Mouse (Mus musculus) forebrain, embryonic 14.5 days (tissue): ENCODE results near the gene Gm5089. TPM values are rescaled to one million over a fixed set of nuclear protein-coding genes. Genes with fewer than 3 reads are reported as not detected.
"Not testable (repeated sequence)": the region's sequence is repeated elsewhere in the genome, so short reads cannot be mapped to it uniquely, and the experiment has no call there.

Experiments
- ATAC-seq: fragments of 200-750 bp; cut with Nextera tagmentation; 2 replicates; pipeline ENCODE4 v1.8.0; 2017; ENCODE audit warnings: mild to moderate bottlenecking, moderate library complexity
- DNase-seq: peaks from one replicate; pipeline ENCODE4 v3.0.0-alpha.2; 2015; ENCODE audit warnings: low spot score
- H3K27ac ChIP-seq: fragments of 300-500 bp; sonication (generic); 2 replicates; pipeline ENCODE4 v1.5.1; 2014; ENCODE audit warnings: low read depth, mild to moderate bottlenecking, control low read depth, low read length, moderate library complexity
- H3K27me3 ChIP-seq: fragments of 300-500 bp; sonication (generic); replicated peaks from 2 replicates; pipeline ENCODE4 v1.6.1; 2014; ENCODE audit warnings: low read length, control low read depth, mixed read lengths; ENCODE audit not compliant: control insufficient read depth, insufficient read depth
- H3K36me3 ChIP-seq: fragments of 300-500 bp; sonication (generic); 2 replicates; pipeline ENCODE4 v1.6.1; 2014; ENCODE audit warnings: low read length, control low read depth; ENCODE audit not compliant: control insufficient read depth, insufficient read depth
- H3K4me1 ChIP-seq: fragments of 300-500 bp; sonication (generic); 2 replicates; pipeline ENCODE4 v1.6.1; 2014; ENCODE audit warnings: antibody characterized with exemption, low read length, control low read depth; ENCODE audit not compliant: control insufficient read depth, insufficient read depth
- H3K4me2 ChIP-seq: fragments of 300-500 bp; sonication (generic); 2 replicates; pipeline ENCODE4 v1.6.1; 2014; ENCODE audit warnings: mild to moderate bottlenecking, control low read depth, low read length
- H3K4me3 ChIP-seq: fragments of 300-500 bp; sonication (generic); 2 replicates; pipeline ENCODE4 v1.5.1; 2014; ENCODE audit warnings: low read depth, low read length, control low read depth
- H3K9ac ChIP-seq: fragments of 300-500 bp; sonication (generic); 2 replicates; pipeline ENCODE4 v1.6.1; 2014; ENCODE audit warnings: mild to moderate bottlenecking, low read length, control low read depth, moderate library complexity
- H3K9me3 ChIP-seq: fragments of 300-500 bp; sonication (generic); replicated peaks from 2 replicates; pipeline ENCODE4 v1.6.1; 2016; ENCODE audit warnings: low read length, control low read depth, mixed read lengths; ENCODE audit not compliant: control insufficient read depth
- WGBS: fragments of 180-500 bp; shearing (Covaris S2); extraction: QIAGEN DNeasy Blood & Tissue Kit; methylation state at CpG from one replicate; pipeline ENCODE4 v1.1.7; 2014; 5-methylcytosine and 5-hydroxymethylcytosine counted together
- polyA plus RNA-seq: library from polyadenylated mRNA; unstranded; fragments of >200 nt; fragmentation: Nextera tagmentation; extraction: Ambion mirVana; gene quantifications from 2 replicates; pipeline ENCODE4 v1.2.1, GENCODE M21; 2014

Gm5089 gene
- polyA plus RNA-seq, 1 experiment from 2014 or later: 0.33 TPM

DNA sequence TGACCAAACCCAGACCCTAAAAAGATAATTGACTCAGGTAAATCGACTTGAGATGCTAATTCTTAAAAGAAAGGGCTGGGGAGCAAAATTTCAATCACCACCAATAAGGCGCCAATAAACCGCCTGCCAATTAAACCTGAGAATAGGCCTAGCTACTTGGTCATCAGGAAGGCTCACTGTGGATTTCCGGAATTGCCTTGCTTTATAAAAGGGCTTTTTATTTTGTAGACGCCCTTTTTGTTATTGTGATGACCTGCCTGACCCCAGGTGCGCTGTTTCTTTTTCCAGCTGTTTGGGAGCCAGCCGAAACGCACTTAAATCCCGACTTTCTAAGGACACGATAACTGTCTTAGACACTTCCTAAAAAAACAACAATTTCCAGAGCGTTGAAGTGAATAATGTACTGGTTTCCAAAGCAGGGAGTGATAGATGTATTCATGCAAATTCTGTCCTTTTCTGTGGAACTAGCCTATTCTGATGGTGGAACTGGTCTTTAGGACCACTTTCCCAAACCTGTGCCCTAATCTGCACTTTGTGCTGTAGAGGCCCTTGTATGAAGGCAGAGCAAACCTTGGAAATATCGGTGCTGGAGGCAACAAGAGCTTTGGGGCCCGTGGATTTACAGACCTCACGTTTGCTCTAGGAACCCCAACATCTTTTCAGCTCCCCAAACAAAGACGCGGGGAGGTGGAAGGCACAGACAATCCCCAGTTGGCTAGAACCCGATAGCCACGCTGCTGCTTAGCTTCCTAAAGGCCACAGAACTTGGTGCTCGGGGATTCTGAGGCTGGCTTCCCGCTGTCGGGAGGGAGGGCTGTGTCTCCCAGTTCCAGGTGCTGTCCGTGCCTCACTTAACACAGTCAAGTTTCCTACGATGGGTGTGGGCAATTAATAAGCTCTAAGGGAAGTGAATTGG lies 17.3 kb upstream of the Gm5089 start:
- ATAC-seq (no peak), DNase-seq (peak; percentile 43)
- Histone ChIP-seq H3K9me3 (no peaks in the 10 kb centered on the region), H3K27me3 (peaks cover 42% of the 10 kb centered on the region), H3K4me2 (peak overlapping the region; percentile 49), H3K9ac (peak overlapping the region; percentile 60), H3K4me3 (peak overlapping the region; percentile 9; the same call in 1 of the 2 replicates), H3K36me3 (no peaks in the 10 kb centered on the region), H3K4me1 (peaks cover 5% of the 10 kb centered on the region; the same call in 1 of the 2 replicates), H3K27ac (peak overlapping the region; percentile 73)
- 17% methylated on average over 23 of the region's 23 CpGs for WGBS

DNA sequence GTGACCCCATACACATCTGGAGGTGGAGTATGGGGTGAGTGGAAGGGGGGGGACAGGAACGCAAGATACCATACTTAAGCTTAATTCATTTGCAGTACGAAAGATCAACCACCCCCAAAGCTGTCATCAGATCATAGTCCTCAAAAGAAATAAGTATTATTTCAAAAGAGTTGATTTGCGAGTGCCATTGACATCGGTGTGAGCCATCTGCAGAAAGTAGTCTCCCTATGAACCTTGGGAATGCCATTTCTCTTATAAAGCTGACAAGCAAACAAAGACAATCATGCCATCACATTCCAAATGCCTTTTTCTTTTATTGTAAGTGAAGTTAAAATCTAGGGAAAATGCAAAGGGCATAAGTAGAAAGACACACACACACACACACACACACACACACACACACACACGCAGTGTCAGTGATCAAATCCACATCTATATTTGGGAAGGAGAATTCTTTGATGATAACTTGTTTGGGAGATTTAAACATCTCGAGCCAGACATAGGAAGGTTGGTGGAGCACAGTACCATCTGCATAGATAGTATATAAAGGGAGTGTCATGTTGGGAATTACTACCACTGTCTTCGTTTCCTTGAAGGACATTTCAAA lies 15.9 kb upstream of the Gm5089 start:
- DNase-seq: peak; percentile 11
- Histone ChIP-seq H3K36me3 (no peaks in the 10 kb centered on the region), H3K27ac (no peak overlapping the region), H3K9ac (no peak overlapping the region), H3K9me3 (no peaks in the 10 kb centered on the region), H3K4me1 (peaks cover 5% of the 10 kb centered on the region; the same call in 1 of the 2 replicates), H3K4me3 (no peak overlapping the region), H3K27me3 (peaks cover 40% of the 10 kb centered on the region), H3K4me2 (peak overlapping the region; percentile 22; the same call in 1 of the 2 replicates)
- WGBS: 56% methylated on average over 7 of the region's 7 CpGs
- no peak for ATAC-seq

DNA sequence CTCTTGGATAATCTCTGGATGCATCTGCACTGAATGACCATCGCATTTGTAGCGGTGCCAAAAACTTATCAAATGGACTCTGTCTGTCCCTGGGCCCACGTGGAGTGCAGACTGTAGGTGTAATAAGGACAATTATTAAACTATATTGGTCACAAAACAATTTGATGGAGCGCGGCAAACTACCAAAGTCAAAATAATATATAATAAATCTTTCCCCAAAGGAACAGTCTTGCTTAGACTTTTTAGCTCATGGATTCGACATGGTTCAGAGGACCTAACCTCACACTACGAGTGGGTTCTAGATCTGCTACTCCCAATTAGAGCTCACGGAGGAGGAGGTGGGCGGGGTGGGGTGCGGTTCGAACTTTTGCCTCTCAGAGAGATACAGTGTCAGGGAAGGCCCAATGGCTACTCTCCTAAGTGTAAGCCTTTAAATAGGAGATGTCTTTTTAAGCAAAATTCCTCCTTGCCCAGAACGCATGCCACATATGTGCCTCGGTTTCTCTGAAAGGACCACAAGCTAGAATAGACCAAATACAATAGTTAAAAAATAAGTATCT lies 15.1 kb upstream of the Gm5089 start:
- peak overlapping the region; percentile 62 for H3K4me3 ChIP-seq
- H3K27ac ChIP-seq: peak overlapping the region; percentile 97
- ATAC-seq (no peak), DNase-seq (peak; percentile 27)
- WGBS: 29% methylated on average over 13 of the region's 13 CpGs
- H3K4me2 ChIP-seq: peak overlapping the region; percentile 77
- peaks cover 5% of the 10 kb centered on the region; the same call in 1 of the 2 replicates for H3K4me1 ChIP-seq
- peaks cover 40% of the 10 kb centered on the region for H3K27me3 ChIP-seq
- H3K9ac ChIP-seq: peak overlapping the region; percentile 55
- no peaks in the 10 kb centered on the region for H3K36me3 ChIP-seq
- H3K9me3 ChIP-seq: no peaks in the 10 kb centered on the region

DNA sequence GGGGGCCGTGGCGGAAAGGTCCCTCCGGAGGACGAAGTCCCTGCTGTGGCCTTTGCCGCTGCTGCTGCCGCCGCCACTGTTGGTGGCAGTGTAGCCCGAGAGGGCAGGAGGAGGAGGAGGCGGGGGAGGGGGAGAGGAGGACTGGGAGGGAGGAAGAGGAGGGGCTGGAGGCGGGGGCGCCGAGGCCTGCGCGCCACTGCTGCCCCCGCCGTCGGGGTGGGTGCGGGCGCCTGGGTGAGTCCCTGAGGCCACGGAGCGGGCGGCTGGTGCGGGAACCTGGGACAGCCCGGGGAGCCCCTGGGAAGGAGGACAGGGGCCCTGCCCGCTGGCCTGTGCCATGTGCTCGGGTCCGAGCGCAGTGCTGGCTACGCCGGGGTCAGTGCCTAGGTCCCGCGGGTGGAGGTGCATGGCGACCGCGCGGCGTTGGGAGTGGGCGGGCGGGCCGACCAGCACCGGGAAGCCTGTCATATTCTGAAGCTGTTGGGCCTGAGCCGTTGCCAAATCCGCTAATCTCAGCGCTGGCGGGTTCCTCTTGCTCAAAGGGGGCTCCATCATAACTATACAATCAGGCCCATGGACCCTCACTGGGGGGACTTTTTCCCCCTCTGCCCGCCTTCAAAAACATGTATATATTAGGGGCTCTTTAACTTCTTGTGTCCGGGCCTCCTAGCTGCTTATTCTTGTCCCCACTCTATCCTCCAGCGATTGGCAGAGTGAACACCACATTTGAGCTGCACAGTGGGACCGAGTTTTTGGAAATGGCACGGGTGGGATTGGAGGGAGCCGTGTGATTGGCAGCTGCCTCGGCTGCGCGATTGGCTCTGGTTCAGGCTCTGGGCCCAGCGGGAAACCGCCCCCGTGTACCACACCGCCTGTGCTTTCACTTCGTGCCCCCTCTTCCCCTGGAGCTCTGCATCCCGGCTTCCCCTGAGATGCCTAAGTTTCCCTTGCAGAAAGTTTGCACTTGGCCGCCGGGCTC lies 14.1 kb upstream of the Gm5089 start, which contains the start of gene Zic5:
Gene Zic5, minus strand, starts transcription at position 915 of the 979 bp plus-strand sequence.
- ATAC-seq: peak; percentile 79
- under 1% methylated on average over 46 of the region's 62 CpGs for WGBS
- DNase-seq: peak; percentile 91
- Histone ChIP-seq H3K4me2 (peak within 1 kb of the TSS; percentile 77), H3K4me3 (peak within 1 kb of the TSS; percentile 62), H3K27me3 (peaks cover 37% of the 10 kb centered on the region), H3K27ac (peak within 1 kb of the TSS; percentile 97), H3K4me1 (peaks cover 7% of the 10 kb centered on the region; the same call in 1 of the 2 replicates), H3K9ac (peak within 1 kb of the TSS; percentile 91), H3K36me3 (no peaks in the 10 kb centered on the region), H3K9me3 (no peaks in the 10 kb centered on the region)

DNA sequence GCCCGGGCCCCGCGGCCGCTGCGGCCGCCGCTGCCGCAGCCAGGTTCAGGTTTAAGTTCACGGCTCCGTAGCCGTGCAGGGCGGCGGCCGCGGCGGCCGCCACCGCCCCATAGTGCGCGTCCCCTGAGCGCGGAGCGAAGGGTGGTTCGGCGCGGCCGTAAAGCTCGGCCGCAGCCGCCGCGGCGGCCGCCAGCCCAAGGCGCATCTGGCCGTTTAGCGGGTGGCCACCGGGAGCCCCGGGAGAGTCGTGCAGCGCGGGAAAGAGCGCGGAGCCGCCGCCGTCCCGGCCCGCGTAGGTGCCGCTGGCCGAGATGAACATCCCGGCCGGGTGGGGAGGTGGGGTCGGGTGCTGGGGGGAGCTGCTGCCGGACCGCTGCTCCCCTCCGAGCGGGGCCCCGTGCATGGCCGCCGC lies 13.4 kb upstream of the Gm5089 start:
- Histone ChIP-seq H3K4me3 (peak overlapping the region; percentile 62), H3K27ac (peak overlapping the region; percentile 97), H3K27me3 (peaks cover 37% of the 10 kb centered on the region), H3K4me2 (peak overlapping the region; percentile 77), H3K9ac (peak overlapping the region; percentile 91), H3K4me1 (peaks cover 7% of the 10 kb centered on the region; the same call in 1 of the 2 replicates), H3K9me3 (no peaks in the 10 kb centered on the region), H3K36me3 (no peaks in the 10 kb centered on the region)
- WGBS: 0% methylated on average over 49 of the region's 62 CpGs
- ATAC-seq: peak; percentile 18
- DNase-seq: peak; percentile 20

DNA sequence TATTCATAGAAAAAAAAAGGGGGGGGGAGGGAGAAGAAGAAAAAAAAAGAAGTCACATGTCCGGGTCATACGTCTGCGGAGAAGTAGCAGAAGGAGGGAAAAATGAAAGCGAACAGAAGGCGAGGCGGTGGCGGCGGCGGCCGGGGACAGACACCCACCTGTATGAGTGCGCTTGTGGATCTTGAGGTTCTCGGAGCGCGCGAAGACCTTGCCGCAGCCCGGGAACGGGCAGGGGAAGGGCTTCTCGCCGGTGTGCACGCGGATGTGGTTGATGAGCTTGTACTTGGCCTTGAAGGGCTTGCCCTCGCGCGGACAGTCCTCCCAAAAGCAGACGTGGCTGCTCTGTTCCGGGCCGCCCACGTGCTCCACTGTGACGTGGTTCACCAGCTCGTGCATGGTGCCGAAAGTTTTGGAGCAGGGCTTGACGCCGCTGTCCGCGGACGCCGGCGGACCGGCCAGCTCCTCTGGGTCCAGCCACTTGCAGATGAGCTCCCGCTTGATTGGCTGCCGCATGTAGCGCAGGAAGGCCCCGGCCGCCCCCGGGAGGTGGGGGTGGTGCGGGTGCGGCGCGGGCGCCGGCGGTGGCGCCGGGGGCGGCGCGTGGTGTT lies 12.9 kb upstream of the Gm5089 start:
- peak; percentile 57 for DNase-seq
- Histone ChIP-seq H3K4me2 (peak overlapping the region; percentile 77), H3K9ac (peak overlapping the region; percentile 91), H3K27me3 (peaks cover 37% of the 10 kb centered on the region), H3K27ac (peak overlapping the region; percentile 97), H3K4me3 (peak overlapping the region; percentile 62)
- not testable (repeated sequence) for H3K36me3 ChIP-seq, H3K9me3 ChIP-seq, H3K4me1 ChIP-seq
- WGBS: under 1% methylated on average over 49 of the region's 58 CpGs
- peak; percentile 27 for ATAC-seq

DNA sequence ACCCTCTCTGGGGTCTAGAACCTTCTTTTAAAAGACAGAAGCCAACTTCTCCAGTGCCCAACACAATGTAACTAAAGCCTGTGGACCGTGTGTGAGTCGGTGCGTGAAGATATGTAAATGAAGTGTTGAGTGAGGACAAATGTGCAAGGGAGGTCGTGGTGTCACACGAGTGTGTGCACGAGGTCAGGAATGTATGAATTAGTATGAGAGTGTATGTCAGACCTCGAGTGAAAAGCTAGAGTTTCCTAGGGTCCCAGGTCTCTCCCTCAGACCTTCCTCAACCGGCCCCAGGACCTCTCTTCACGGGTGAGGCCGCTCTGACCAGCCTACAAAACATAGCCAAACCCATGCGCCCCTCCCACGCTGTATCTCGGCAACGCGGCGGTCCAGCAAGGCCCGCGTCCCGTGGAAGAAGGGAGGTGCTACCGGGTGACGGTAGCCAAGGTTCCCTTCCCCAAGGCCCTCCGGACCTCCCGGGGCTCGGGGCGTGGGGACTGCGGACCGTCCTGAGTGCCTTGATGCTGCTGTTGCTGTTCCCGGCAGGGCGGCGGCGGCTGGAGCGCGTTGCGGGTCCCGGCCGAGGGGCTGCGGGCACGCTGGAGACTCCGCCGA lies 12.3 kb upstream of the Gm5089 start:
- H3K9ac ChIP-seq: peak overlapping the region; percentile 91
- peaks cover 4% of the 10 kb centered on the region; the same call in 1 of the 2 replicates for H3K4me1 ChIP-seq
- H3K36me3 ChIP-seq: no peaks in the 10 kb centered on the region
- peak; percentile 31 for DNase-seq
- peak overlapping the region; percentile 97 for H3K27ac ChIP-seq
- no peaks in the 10 kb centered on the region for H3K9me3 ChIP-seq
- peak overlapping the region; percentile 77 for H3K4me2 ChIP-seq
- peak overlapping the region; percentile 62 for H3K4me3 ChIP-seq
- no peak for ATAC-seq
- under 1% methylated on average over 40 of the region's 40 CpGs for WGBS
- peaks cover 37% of the 10 kb centered on the region for H3K27me3 ChIP-seq
